Mouse (Mus musculus) right cerebral cortex, postnatal 10 days (tissue): ENCODE data around the gene Ssr1.

Experiments
- DNase-seq, 2 experiments: peaks; one replicate each; pipeline ENCODE4 v3.0.0; 2021; ENCODE audit warnings: low spot score in 2 of 2

Gene Ssr1

GRCm38 (mm10) chr13:37946734-37947133 lies 47.3 kb downstream of the Ssr1 start:
- DNase-seq: peak; percentile 60 to 79

DNA sequence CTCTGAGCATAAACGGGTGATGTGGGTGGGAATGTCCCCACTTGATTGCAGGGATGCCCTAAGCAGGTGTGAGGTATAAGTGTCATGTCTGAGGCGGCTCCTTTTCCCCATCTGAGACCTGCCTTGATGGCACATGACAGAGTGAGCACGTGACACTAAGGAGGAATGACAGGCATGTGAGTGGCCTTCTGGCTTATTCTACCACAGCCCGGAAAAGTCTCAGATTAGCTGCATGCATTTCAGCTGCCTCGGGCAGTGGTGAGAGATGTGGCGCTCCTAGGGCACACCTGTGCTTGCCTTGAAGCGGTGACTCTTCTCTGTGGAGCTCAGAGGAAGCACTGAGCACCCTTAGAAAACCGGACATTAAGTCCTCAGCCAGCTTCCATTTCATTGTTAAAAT lies 48.6 kb downstream of the Ssr1 start:
- DNase-seq: no peak

- DNase-seq: no peak
These were observed 49.7 kb downstream of the Ssr1 start for GRCm38 (mm10) chr13:37944306-37944705.

DNA sequence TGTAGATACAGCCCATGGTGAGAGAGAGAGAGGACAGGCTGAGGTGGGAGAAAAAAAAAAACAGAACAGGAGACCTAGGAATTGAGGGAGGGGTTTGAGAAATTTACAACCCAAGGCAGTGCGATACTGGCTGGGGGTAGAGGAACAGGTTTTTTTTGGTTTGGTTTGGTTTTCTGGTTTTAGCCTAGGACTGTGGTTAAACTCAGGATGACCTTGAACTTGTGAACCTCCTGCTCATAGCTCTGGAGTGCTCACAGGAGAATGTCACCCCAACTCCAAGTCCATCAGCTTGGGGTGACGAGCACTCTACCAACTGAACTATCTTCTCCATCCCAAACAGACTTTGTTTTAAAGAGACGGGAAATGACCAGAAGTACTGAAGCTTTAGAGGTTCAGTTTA lies 50.6 kb downstream of the Ssr1 start:
- no peak for DNase-seq

DNA sequence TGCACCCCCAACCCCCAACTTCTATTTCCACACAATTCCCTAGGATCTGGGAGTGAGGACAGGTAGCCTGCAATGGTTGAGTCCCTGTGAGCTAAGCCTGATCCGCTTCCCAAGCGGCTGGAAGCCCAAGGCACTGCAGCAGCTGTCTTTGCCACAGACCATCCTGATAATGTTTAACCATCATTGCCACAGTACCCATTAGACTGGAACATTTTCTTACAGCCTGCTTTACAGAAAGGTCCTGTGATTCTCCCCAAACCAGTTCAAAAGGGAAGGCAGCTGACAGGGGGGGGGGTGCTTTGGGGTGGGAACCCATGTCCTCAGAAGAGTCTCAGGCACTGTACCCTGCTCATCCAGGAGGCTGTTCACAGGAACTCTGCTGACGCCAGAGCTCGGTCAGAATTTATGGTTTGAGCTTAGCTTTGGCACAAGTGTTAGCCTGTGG lies 51.1 kb downstream of the Ssr1 start:
- DNase-seq: no peak

DNA sequence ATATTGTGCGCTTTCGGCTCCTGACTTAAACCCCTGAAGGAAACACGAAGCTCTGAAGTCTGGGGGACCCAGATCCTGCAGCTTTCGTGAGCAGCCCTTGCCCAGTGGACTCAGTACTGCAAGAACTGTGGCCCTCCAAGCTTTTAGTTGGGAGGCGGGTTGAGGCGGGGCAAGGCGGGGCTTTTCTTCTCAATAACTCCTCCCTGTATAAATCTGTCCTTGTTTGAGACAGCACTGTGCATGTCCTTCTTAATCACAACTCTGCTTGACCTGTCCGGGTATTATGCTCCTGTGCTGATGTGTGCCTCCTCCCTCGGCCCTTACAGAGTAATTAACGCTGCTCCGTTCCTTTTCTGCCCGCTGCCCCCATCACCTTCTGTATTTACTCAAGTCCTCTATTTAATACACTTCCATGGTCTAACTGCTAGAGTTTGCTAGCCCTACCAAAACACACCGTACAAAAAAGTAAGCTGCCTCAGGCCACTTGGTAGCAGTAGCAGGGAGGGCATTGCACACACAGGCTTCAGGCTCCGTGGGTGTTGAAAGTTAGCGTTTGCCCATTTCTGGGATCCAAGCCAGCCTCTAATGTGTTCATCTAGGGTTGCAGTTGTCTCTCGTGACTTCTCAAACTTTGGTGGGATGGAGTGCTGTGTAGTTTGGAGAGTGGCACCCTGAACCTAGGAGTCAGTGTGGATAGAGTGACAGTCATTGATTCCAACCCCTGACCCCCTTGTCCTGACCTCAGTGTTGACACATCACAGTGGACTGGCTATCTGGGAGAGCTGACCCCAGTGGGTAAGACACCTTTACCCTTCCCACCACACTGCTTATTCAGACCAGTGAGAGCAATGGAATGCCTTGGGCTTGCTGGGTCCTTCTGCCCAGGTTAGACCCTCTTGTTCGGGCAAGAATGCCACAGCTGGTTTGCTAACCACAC lies 51.8 kb downstream of the Ssr1 start:
- DNase-seq: no peak

DNA sequence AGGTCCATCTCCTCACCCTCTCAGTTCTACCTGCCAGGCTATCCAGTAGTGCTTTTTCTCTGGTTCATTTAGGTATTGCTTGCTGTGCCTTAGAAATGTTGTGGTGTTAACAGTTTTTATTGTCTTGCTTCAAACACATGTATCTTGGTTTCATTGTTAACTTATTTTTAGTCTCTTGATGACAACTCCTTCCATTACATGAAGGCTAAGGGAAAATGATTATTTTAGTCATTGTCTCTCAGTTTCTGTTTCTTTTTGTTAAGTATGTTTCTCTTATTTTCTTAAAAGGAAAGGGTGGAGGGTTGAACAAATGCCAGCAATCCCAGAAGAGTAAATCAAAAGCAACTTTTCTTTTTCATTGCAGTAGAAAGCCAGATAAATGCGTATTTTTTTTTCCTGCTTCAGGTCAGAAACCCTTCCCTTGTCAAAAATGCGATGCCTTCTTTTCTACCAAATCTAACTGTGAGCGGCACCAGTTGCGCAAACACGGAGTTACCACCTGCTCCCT lies 52.8 kb downstream of the Ssr1 start:
- no peak for DNase-seq

DNA sequence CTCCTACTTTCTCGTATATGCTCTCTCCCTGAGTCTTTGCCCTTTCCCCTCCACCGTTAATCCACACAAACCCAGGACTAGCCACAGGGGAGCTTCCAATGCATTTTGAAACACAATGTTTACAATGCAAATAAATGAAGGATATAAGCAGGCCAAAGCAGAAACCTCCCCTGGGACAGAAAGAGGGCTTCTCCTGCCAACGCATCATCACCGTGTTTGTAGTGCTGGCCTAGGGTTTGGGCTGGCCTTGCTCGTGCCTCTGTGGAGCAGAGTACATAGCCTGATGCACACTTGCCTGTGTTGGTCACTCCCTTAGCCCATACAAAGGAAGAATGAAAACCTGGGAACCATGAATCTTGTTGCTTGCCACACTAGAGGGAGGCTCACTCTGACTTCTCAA lies 53.4 kb downstream of the Ssr1 start:
- DNase-seq: no peak

DNA sequence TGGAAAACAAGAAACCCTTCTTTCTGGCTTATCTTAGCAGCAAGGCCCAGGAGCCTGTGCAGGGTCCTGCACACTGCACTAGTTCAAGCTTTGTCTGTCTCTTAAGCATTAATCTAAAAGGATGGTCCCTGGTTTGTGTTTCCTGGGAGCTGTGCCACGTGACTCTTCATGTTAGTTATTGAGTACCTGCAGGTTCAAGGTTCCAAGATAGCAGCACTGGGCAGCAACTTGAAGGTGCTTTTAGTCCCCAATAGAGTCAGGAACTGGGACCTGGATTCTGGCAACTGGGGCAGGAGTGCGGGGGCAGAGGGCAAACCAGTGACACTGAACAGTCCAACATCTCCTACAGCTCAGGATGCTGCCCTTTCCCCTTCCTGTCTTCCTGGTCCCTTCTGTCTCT lies 53.9 kb downstream of the Ssr1 start:
- no peak for DNase-seq

- DNase-seq: no peak
These were observed 57.7 kb downstream of the Ssr1 start for GRCm38 (mm10) chr13:37936351-37936750.

- peak in 1 of 2 experiments; percentile 32 for DNase-seq
These were observed 59.1 kb downstream of the Ssr1 start for GRCm38 (mm10) chr13:37934920-37935319.

- no peak for DNase-seq
These were observed 59.9 kb downstream of the Ssr1 start for GRCm38 (mm10) chr13:37934075-37934474.

- no peak for DNase-seq
These were observed 62.7 kb downstream of the Ssr1 start for GRCm38 (mm10) chr13:37931210-37931922.

GRCm38 (mm10) chr13:37930621-37931020 lies 63.4 kb downstream of the Ssr1 start:
- no peak for DNase-seq

DNA sequence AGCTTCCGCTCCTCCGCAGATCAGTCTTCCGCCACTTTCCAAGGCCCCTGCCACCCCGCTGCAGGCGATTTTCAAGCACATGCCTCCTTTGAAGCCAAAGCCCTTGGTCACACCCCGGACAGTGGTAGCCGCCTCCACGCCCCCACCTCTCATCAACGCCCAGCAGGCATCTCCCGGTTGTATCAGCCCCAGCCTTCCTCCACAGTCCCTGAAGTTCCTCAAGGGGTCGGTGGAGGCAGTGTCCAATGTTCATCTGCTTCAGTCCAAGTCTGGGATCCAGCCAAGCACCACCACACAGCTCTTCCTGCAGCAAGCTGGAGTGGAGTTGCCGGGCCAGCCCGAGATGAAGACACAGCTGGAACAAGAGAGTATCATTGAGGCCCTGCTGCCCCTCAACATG lies 63.9 kb downstream of the Ssr1 start:
- no peak for DNase-seq

- DNase-seq: no peak
These were observed 64.5 kb downstream of the Ssr1 start for GRCm38 (mm10) chr13:37929532-37929931.

- no peak for DNase-seq
These were observed 67.6 kb downstream of the Ssr1 start for GRCm38 (mm10) chr13:37926394-37926793.

- DNase-seq: no peak
These were observed 69.5 kb downstream of the Ssr1 start for GRCm38 (mm10) chr13:37924461-37924948.

GRCm38 (mm10) chr13:37923643-37924460 lies 70.2 kb downstream of the Ssr1 start:
- no peak for DNase-seq

- no peak for DNase-seq
These were observed 70.9 kb downstream of the Ssr1 start for GRCm38 (mm10) chr13:37923091-37923490.

- DNase-seq: no peak
These were observed 73.3 kb downstream of the Ssr1 start for GRCm38 (mm10) chr13:37920727-37921126.
